Mouse (Mus musculus): ENCODE data around the gene Fcrl6.

Fcrl6 gene

DNA sequence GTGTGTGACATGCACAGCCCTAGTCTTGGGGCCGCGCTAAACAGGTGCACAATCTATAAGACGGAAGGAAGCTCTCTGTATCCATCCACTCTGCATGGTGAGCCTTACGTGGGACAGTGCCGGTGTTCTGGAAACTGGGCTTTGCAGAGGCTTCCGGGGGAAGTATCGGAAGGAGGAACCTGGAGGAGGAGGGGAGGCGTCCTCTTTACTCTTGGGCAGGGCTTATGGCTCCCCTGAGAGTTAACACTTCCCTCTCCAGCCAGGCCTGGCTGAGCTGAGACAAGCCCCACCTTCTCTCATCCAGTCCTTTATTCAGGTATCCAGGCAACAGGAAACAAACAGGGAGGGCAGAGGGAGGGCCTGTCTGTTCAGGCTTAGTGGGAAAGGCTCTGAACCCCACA is 51.8 kb downstream of the Fcrl6 start:
- in situ Hi-C loops (cut with MboI; ENCODE audit: low sequenced_read_pairs): no loop called here

DNA sequence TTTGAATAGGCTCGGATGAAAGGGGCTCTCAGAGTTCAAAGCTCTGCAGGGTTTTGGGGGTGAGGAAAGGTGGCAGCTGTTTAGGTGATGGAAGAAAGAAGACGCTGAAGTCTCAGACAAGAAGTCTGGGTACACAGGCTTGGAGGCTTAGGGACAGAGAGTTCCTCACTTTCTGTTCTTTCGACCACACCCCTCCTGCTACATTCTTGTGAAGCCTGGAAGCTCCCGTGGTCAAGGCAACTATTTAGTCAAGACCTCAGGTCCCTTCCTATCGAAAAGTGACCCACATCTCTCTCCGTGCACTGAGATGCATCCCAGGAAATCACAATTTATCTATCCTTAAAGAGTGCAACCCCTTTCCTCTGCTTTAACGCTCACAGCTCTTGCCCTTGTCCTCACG is 52.6 kb downstream of the Fcrl6 start:
- in situ Hi-C loops (cut with MboI; ENCODE audit: low sequenced_read_pairs): no loop called here

DNA sequence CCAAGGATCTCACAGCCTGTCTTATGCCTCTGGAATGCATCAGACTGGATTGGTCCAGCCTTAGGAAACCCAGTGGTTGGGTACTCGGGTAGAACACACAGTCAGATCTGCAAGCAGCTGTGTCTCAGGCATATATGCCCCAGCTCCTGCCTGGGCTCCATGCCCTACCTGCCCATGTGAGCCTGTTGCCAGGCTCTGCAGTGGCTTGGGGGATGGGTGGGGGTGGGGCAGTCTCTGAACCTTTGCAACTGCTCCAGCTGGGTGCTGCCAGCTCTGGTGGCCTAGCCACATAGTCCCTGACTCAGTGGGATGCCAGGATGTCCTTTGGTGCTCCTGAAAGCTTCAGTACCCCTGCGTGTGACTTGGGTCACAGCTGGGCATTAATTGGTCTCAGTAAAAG is 53.0 kb downstream of the Fcrl6 start:
- in situ Hi-C loops (cut with MboI; ENCODE audit: low sequenced_read_pairs): no loop called here

DNA sequence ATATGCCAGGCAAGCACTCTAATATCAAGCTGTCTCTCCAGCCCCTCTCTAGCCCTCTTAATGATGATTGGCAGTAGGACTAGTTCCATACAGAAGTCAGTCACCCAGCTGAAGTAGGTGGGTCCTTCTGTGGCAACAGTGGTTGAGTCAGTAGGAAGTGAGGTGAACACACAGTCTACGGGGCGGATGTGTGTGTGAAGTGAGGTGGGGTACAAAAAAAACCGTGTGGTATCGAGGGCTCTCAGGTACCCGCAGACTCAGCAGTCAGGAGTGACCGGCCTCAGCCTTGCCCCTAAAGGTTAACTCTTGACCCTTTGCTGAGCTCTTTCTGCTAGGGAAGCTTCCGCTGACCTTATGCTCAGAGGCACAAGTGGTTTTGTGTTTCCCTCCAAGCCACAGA is 53.9 kb downstream of the Fcrl6 start:
- in situ Hi-C loops (cut with MboI; ENCODE audit: low sequenced_read_pairs): no loop called here
